Mouse (Mus musculus) stomach, embryonic 14.5 days (tissue): ENCODE results near the gene Gcnt1. TPM values are rescaled to one million over a fixed set of nuclear protein-coding genes. Genes with fewer than 3 reads are reported as not detected.

Source experiments
- ATAC-seq: fragments of 200-750 bp; cut with Nextera tagmentation; 2 replicates; pipeline ENCODE4 v1.8.0; 2017; ENCODE audit warnings: low read depth, moderate TSS enrichment; ENCODE audit not compliant: insufficient number of reproducible peaks, insufficient read depth, low FRiP score
- H3K27ac ChIP-seq: fragments of 300-500 bp; sonication (generic); 2 replicates; pipeline ENCODE4 v1.5.1; 2014; ENCODE audit warnings: mild to moderate bottlenecking, low read length, moderate library complexity, mixed read lengths
- H3K27me3 ChIP-seq: fragments of 300-500 bp; sonication (generic); 2 replicates; pipeline ENCODE4 v1.6.1; 2014; ENCODE audit warnings: low read length, control low read depth, mixed read lengths; ENCODE audit not compliant: control insufficient read depth, insufficient read depth
- H3K36me3 ChIP-seq: fragments of 300-500 bp; sonication (generic); 2 replicates; pipeline ENCODE4 v1.6.1; 2014; ENCODE audit warnings: mild to moderate bottlenecking, control low read depth, low read length, moderate library complexity, mixed read lengths; ENCODE audit not compliant: control insufficient read depth, insufficient read depth
- H3K4me1 ChIP-seq: fragments of 300-500 bp; sonication (generic); 2 replicates; pipeline ENCODE4 v1.6.1; 2014; ENCODE audit warnings: low read length, control low read depth, mixed read lengths; ENCODE audit not compliant: control insufficient read depth, insufficient read depth
- H3K4me2 ChIP-seq: fragments of 300-500 bp; sonication (generic); replicated peaks from 2 replicates; pipeline ENCODE4 v1.6.1; 2014; ENCODE audit warnings: low read depth, low read length, control low read depth
- H3K4me3 ChIP-seq: fragments of 300-500 bp; sonication (generic); 2 replicates; pipeline ENCODE4 v1.5.1; 2014; ENCODE audit warnings: low read depth, low read length, control low read depth
- H3K9ac ChIP-seq: fragments of 300-500 bp; sonication (generic); replicated peaks from 2 replicates; pipeline ENCODE4 v1.6.1; 2014; ENCODE audit warnings: low read depth, mild to moderate bottlenecking, control low read depth, low read length, moderate library complexity, mixed read lengths
- H3K9me3 ChIP-seq: fragments of 300-500 bp; sonication (generic); 2 replicates; pipeline ENCODE4 v1.6.1; 2016; ENCODE audit warnings: low read depth, low read length, control low read depth; ENCODE audit not compliant: control insufficient read depth
- WGBS: fragments of 180-500 bp; shearing (Covaris S2); extraction: QIAGEN DNeasy Blood & Tissue Kit; methylation state at CpG from one replicate; pipeline ENCODE4 v1.1.7; 2014; 5-methylcytosine and 5-hydroxymethylcytosine counted together
- polyA plus RNA-seq: library from polyadenylated mRNA; unstranded; fragments of >200 nt; fragmentation: Nextera tagmentation; extraction: Ambion mirVana; gene quantifications from 2 replicates; pipeline ENCODE4 v1.2.1, GENCODE M21; 2014

Gene Gcnt1
- polyA plus RNA-seq, 1 experiment from 2014 or later, result 4.6 TPM

GRCm38 (mm10) chr19:17328916-17329315 is 43.7 kb downstream of the Gcnt1 start:
- Histone ChIP-seq H3K36me3 (no peaks in the 10 kb centered on the region), H3K4me1 (peaks cover 10% of the 10 kb centered on the region), H3K4me2 (no peak overlapping the region), H3K4me3 (no peak overlapping the region), H3K27ac (no peak overlapping the region), H3K9me3 (no peaks in the 10 kb centered on the region), H3K9ac (no peak overlapping the region), H3K27me3 (no peaks in the 10 kb centered on the region)
- 95% methylated on average over 10 of the region's 10 CpGs for WGBS
- no peak for ATAC-seq

- Histone ChIP-seq H3K36me3 (no peaks in the 10 kb centered on the region), H3K4me1 (peaks cover 3% of the 10 kb centered on the region; the same call in 1 of the 2 replicates), H3K4me3 (no peak overlapping the region), H3K27ac (no peak overlapping the region), H3K9me3 (no peaks in the 10 kb centered on the region), H3K4me2 (no peak overlapping the region), H3K27me3 (no peaks in the 10 kb centered on the region), H3K9ac (no peak overlapping the region)
- WGBS, result 87% methylated on average over 6 of the region's 6 CpGs
- no peak for ATAC-seq
Observed at GRCm38 (mm10) chr19:17327881-17328404, 44.7 kb downstream of the Gcnt1 start.

- no peak overlapping the region for H3K27ac ChIP-seq
- ATAC-seq, result no peak; the same call in 1 of the 2 replicates
- H3K4me2 ChIP-seq, result no peak overlapping the region
- H3K36me3 ChIP-seq, result no peaks in the 10 kb centered on the region
- no peaks in the 10 kb centered on the region for H3K4me1 ChIP-seq
- H3K9ac ChIP-seq, result no peak overlapping the region
- 77% methylated on average over 5 of the region's 5 CpGs for WGBS
- no peaks in the 10 kb centered on the region for H3K9me3 ChIP-seq
- no peaks in the 10 kb centered on the region for H3K27me3 ChIP-seq
- no peak overlapping the region for H3K4me3 ChIP-seq
Observed at GRCm38 (mm10) chr19:17323689-17324241, 48.9 kb downstream of the Gcnt1 start.

- H3K9ac ChIP-seq, result no peak overlapping the region
- no peaks in the 10 kb centered on the region for H3K9me3 ChIP-seq
- H3K4me1 ChIP-seq, result no peaks in the 10 kb centered on the region
- no peak overlapping the region for H3K4me2 ChIP-seq
- peak; percentile 86; the same call in 1 of the 2 replicates for ATAC-seq
- H3K27me3 ChIP-seq, result no peaks in the 10 kb centered on the region
- no peaks in the 10 kb centered on the region for H3K36me3 ChIP-seq
- WGBS, result 77% methylated on average over 11 of the region's 11 CpGs
- no peak overlapping the region for H3K4me3 ChIP-seq
- H3K27ac ChIP-seq, result no peak overlapping the region
Observed at GRCm38 (mm10) chr19:17323006-17323688, 49.5 kb downstream of the Gcnt1 start.

GRCm38 (mm10) chr19:17319770-17320169 is 52.9 kb downstream of the Gcnt1 start:
- whole genome bisulfite sequencing, result 78% methylated on average over 4 of the region's 4 CpGs
- Histone ChIP-seq H3K4me2 (no peak overlapping the region), H3K27me3 (no peaks in the 10 kb centered on the region), H3K9me3 (no peaks in the 10 kb centered on the region), H3K27ac (no peak overlapping the region), H3K4me1 (no peaks in the 10 kb centered on the region), H3K9ac (no peak overlapping the region), H3K36me3 (no peaks in the 10 kb centered on the region), H3K4me3 (no peak overlapping the region)
- ATAC-seq, result no peak

- H3K9ac ChIP-seq, result no peak overlapping the region
Observed at GRCm38 (mm10) chr19:17318733-17319132, 53.9 kb downstream of the Gcnt1 start.

GRCm38 (mm10) chr19:17316311-17317003 is 56.2 kb downstream of the Gcnt1 start:
- H3K27me3 ChIP-seq, result no peaks in the 10 kb centered on the region
- 96% methylated on average over 2 of the region's 2 CpGs for WGBS

More at GRCm38 (mm10) chr19:17318733-17319132, 53.9 kb downstream of the Gcnt1 start:
- Histone ChIP-seq H3K27me3 (no peaks in the 10 kb centered on the region), H3K4me2 (no peak overlapping the region), H3K9me3 (no peaks in the 10 kb centered on the region), H3K4me1 (no peaks in the 10 kb centered on the region), H3K27ac (no peak overlapping the region), H3K4me3 (no peak overlapping the region), H3K36me3 (no peaks in the 10 kb centered on the region)
- 17% methylated on average over 3 of the region's 3 CpGs for WGBS
- ATAC-seq, result no peak

GRCm38 (mm10) chr19:17314451-17314850 is 58.2 kb downstream of the Gcnt1 start:
- H3K9ac ChIP-seq, result no peak overlapping the region
- no peaks in the 10 kb centered on the region for H3K4me1 ChIP-seq
- no peaks in the 10 kb centered on the region for H3K9me3 ChIP-seq
- 75% methylated on average over 2 of the region's 2 CpGs for WGBS
- ATAC-seq, result no peak
- H3K4me3 ChIP-seq, result no peak overlapping the region
- no peak overlapping the region for H3K27ac ChIP-seq
- H3K4me2 ChIP-seq, result no peak overlapping the region
- no peaks in the 10 kb centered on the region for H3K27me3 ChIP-seq
- no peaks in the 10 kb centered on the region for H3K36me3 ChIP-seq

More at GRCm38 (mm10) chr19:17316311-17317003, 56.2 kb downstream of the Gcnt1 start:
- H3K36me3 ChIP-seq, result no peaks in the 10 kb centered on the region
- H3K4me3 ChIP-seq, result no peak overlapping the region
- no peaks in the 10 kb centered on the region for H3K9me3 ChIP-seq
- ATAC-seq, result no peak
- H3K4me2 ChIP-seq, result no peak overlapping the region
- no peak overlapping the region for H3K27ac ChIP-seq
- no peak overlapping the region for H3K9ac ChIP-seq
- H3K4me1 ChIP-seq, result no peaks in the 10 kb centered on the region
